Mouse (Mus musculus) neural tube, embryonic 14.5 days (tissue): ENCODE results near the gene Epb41l3. TPM values are rescaled to one million over a fixed set of nuclear protein-coding genes. Genes with fewer than 3 reads are reported as not detected.

Source experiments
- ATAC-seq: fragments of 200-750 bp; cut with Nextera tagmentation; 2 replicates; pipeline ENCODE4 v1.8.0; 2017; ENCODE audit warnings: low read depth, mild to moderate bottlenecking, moderate TSS enrichment, moderate library complexity
- H3K27ac ChIP-seq: fragments of 300-500 bp; sonication (generic); 2 replicates; pipeline ENCODE4 v1.5.1; 2014; ENCODE audit warnings: low read depth, mild to moderate bottlenecking, control low read depth, low read length, moderate library complexity, mixed read lengths
- H3K27me3 ChIP-seq: fragments of 300-500 bp; sonication (generic); 2 replicates; pipeline ENCODE4 v1.6.1; 2014; ENCODE audit warnings: low read length; ENCODE audit not compliant: control insufficient read depth, insufficient read depth
- H3K36me3 ChIP-seq: fragments of 300-500 bp; sonication (generic); 2 replicates; pipeline ENCODE4 v1.6.1; 2014; ENCODE audit warnings: low read length, mixed read lengths; ENCODE audit not compliant: control insufficient read depth, insufficient read depth
- H3K4me1 ChIP-seq: fragments of 300-500 bp; sonication (generic); 2 replicates; pipeline ENCODE4 v1.6.1; 2014; ENCODE audit warnings: low read length; ENCODE audit not compliant: control insufficient read depth, insufficient read depth
- H3K4me2 ChIP-seq: fragments of 300-500 bp; sonication (generic); 2 replicates; pipeline ENCODE4 v1.6.1; 2014; ENCODE audit warnings: mild to moderate bottlenecking, low read depth, low read length, control low read depth
- H3K4me3 ChIP-seq: fragments of 300-500 bp; sonication (generic); 2 replicates; pipeline ENCODE4 v1.5.1; 2014; ENCODE audit warnings: low read depth, low read length, control low read depth, mixed read lengths
- H3K9ac ChIP-seq: fragments of 300-500 bp; sonication (generic); replicated peaks from 2 replicates; pipeline ENCODE4 v1.6.1; 2014; ENCODE audit warnings: low read depth, mild to moderate bottlenecking, control low read depth, low read length, mixed read lengths
- H3K9me3 ChIP-seq: fragments of 300-500 bp; sonication (generic); 2 replicates; pipeline ENCODE4 v1.6.1; 2016; ENCODE audit warnings: low read length; ENCODE audit not compliant: control insufficient read depth
- WGBS: fragments of 180-500 bp; shearing (Covaris S2); extraction: QIAGEN DNeasy Blood & Tissue Kit; methylation state at CpG from one replicate; pipeline ENCODE4 v1.1.7; 2014; 5-methylcytosine and 5-hydroxymethylcytosine counted together
- polyA plus RNA-seq: library from polyadenylated mRNA; unstranded; fragments of >200 nt; fragmentation: Nextera tagmentation; extraction: Ambion mirVana; gene quantifications from 2 replicates; pipeline ENCODE4 v1.2.1, GENCODE M21; 2014

Epb41l3 gene
- polyA plus RNA-seq, 1 experiment from 2014 or later = 126 TPM

GRCm38 (mm10) chr17:69229451-69229850, 154.0 kb downstream of the Epb41l3 start:
- no peak overlapping the region; the same call in 1 of the 2 replicates for H3K27ac ChIP-seq
- H3K4me3 ChIP-seq = no peak overlapping the region
- no peaks in the 10 kb centered on the region for H3K27me3 ChIP-seq
- ATAC-seq = no peak
- no peaks in the 10 kb centered on the region for H3K36me3 ChIP-seq
- peaks cover 8% of the 10 kb centered on the region; the same call in 1 of the 2 replicates for H3K4me1 ChIP-seq
- no peaks in the 10 kb centered on the region for H3K9me3 ChIP-seq
- WGBS = 74% methylated on average over 5 of the region's 5 CpGs
- H3K4me2 ChIP-seq = no peak overlapping the region
- H3K9ac ChIP-seq = no peak overlapping the region

- Histone ChIP-seq H3K27me3 (no peaks in the 10 kb centered on the region), H3K27ac (no peak overlapping the region; the same call in 1 of the 2 replicates), H3K4me3 (no peak overlapping the region), H3K4me2 (no peak overlapping the region; the same call in 1 of the 2 replicates), H3K36me3 (no peaks in the 10 kb centered on the region), H3K9me3 (no peaks in the 10 kb centered on the region), H3K9ac (no peak overlapping the region), H3K4me1 (peaks cover 8% of the 10 kb centered on the region; the same call in 1 of the 2 replicates)
- whole genome bisulfite sequencing = 16% methylated on average over 6 of the region's 6 CpGs
- ATAC-seq = peak; percentile 60; the same call in 1 of the 2 replicates
Observed at GRCm38 (mm10) chr17:69230131-69230621, 154.7 kb downstream of the Epb41l3 start.

GRCm38 (mm10) chr17:69231360-69231759, 155.9 kb downstream of the Epb41l3 start:
- Histone ChIP-seq H3K4me3 (no peak overlapping the region), H3K4me2 (no peak overlapping the region), H3K36me3 (no peaks in the 10 kb centered on the region), H3K9ac (no peak overlapping the region), H3K4me1 (peaks cover 8% of the 10 kb centered on the region; the same call in 1 of the 2 replicates), H3K27me3 (no peaks in the 10 kb centered on the region), H3K9me3 (no peaks in the 10 kb centered on the region), H3K27ac (no peak overlapping the region)
- ATAC-seq = peak; percentile 62; the same call in 1 of the 2 replicates
- WGBS = 41% methylated on average over 5 of the region's 5 CpGs

GRCm38 (mm10) chr17:69237172-69237571, 161.7 kb downstream of the Epb41l3 start:
- H3K27me3 ChIP-seq = no peaks in the 10 kb centered on the region
- H3K27ac ChIP-seq = no peak overlapping the region
- H3K9ac ChIP-seq = no peak overlapping the region
- no peak overlapping the region for H3K4me3 ChIP-seq
- no peaks in the 10 kb centered on the region for H3K4me1 ChIP-seq
- H3K9me3 ChIP-seq = no peaks in the 10 kb centered on the region
- ATAC-seq = 0 out of 2 replicates have a peak, but pooled peaks have one; percentile 26
- 98% methylated on average over 3 of the region's 3 CpGs for WGBS
- no peaks in the 10 kb centered on the region for H3K36me3 ChIP-seq
- H3K4me2 ChIP-seq = no peak overlapping the region

GRCm38 (mm10) chr17:69238810-69239373, 163.4 kb downstream of the Epb41l3 start:
- no peak overlapping the region for H3K4me2 ChIP-seq

GRCm38 (mm10) chr17:69239423-69239822, 163.9 kb downstream of the Epb41l3 start:
- H3K9ac ChIP-seq = no peak overlapping the region
- no peaks in the 10 kb centered on the region for H3K9me3 ChIP-seq
- ATAC-seq = peak; percentile 34; the same call in 1 of the 2 replicates
- no peaks in the 10 kb centered on the region for H3K4me1 ChIP-seq
- no peak overlapping the region for H3K27ac ChIP-seq
- H3K27me3 ChIP-seq = no peaks in the 10 kb centered on the region
- no peak overlapping the region for H3K4me3 ChIP-seq
- no peak overlapping the region for H3K4me2 ChIP-seq
- H3K36me3 ChIP-seq = no peaks in the 10 kb centered on the region
- 62% methylated on average over 6 of the region's 6 CpGs for whole genome bisulfite sequencing

More at GRCm38 (mm10) chr17:69238810-69239373, 163.4 kb downstream of the Epb41l3 start:
- H3K9ac ChIP-seq = no peak overlapping the region
- H3K9me3 ChIP-seq = no peaks in the 10 kb centered on the region
- H3K27ac ChIP-seq = no peak overlapping the region
- no peaks in the 10 kb centered on the region for H3K4me1 ChIP-seq
- peak; percentile 50; the same call in 1 of the 2 replicates for ATAC-seq
- WGBS = 88% methylated on average over 4 of the region's 4 CpGs
- no peaks in the 10 kb centered on the region for H3K27me3 ChIP-seq
- H3K4me3 ChIP-seq = no peak overlapping the region
- no peaks in the 10 kb centered on the region for H3K36me3 ChIP-seq

GRCm38 (mm10) chr17:69255834-69256233, 180.4 kb downstream of the Epb41l3 start:
- no peak overlapping the region for H3K27ac ChIP-seq
- 80% methylated on average over 9 of the region's 9 CpGs for WGBS
- no peak overlapping the region for H3K4me3 ChIP-seq
- no peak overlapping the region for H3K9ac ChIP-seq
- H3K4me1 ChIP-seq = no peaks in the 10 kb centered on the region
- no peaks in the 10 kb centered on the region for H3K27me3 ChIP-seq
- H3K9me3 ChIP-seq = no peaks in the 10 kb centered on the region
- no peak for ATAC-seq
- H3K4me2 ChIP-seq = no peak overlapping the region
- H3K36me3 ChIP-seq = no peaks in the 10 kb centered on the region; the same call in 1 of the 2 replicates

GRCm38 (mm10) chr17:69256441-69256840, 181.0 kb downstream of the Epb41l3 start:
- Histone ChIP-seq H3K36me3 (no peaks in the 10 kb centered on the region; the same call in 1 of the 2 replicates), H3K27me3 (no peaks in the 10 kb centered on the region), H3K9ac (no peak overlapping the region), H3K4me2 (no peak overlapping the region), H3K9me3 (no peaks in the 10 kb centered on the region), H3K4me3 (no peak overlapping the region), H3K4me1 (no peaks in the 10 kb centered on the region), H3K27ac (no peak overlapping the region)
- 49% methylated on average over 9 of the region's 9 CpGs for WGBS
- ATAC-seq = peak; percentile 55; the same call in 1 of the 2 replicates

GRCm38 (mm10) chr17:69263810-69264565, 188.5 kb downstream of the Epb41l3 start:
- no peaks in the 10 kb centered on the region for H3K27me3 ChIP-seq
- H3K27ac ChIP-seq = peak overlapping the region; percentile 73
- ATAC-seq = peak; percentile 56; the same call in 1 of the 2 replicates
- no peaks in the 10 kb centered on the region for H3K9me3 ChIP-seq
- WGBS = 40% methylated on average over 15 of the region's 15 CpGs
- no peak overlapping the region for H3K4me3 ChIP-seq
- no peak overlapping the region for H3K9ac ChIP-seq
- H3K4me1 ChIP-seq = 0 out of 2 replicates have a peak, but pooled peaks cover 4% of the 10 kb centered on the region
- no peak overlapping the region for H3K4me2 ChIP-seq
- H3K36me3 ChIP-seq = no peaks in the 10 kb centered on the region; the same call in 1 of the 2 replicates
